Mouse (Mus musculus) hindlimb bud, embryonic 11.5 days (tissue): ENCODE measurements around the gene Igsf23.
A peak's percentile ranks its signal among the peaks of the same experiment; 100 is the strongest.
"Not testable (repeated sequence)": the region's sequence is repeated elsewhere in the genome, so short reads cannot be mapped to it uniquely, and the experiment has no call there.

Source experiments
- DNase-seq: peaks from one replicate; pipeline ENCODE4 v3.0.0-alpha.2; 2012; ENCODE audit warnings: low read depth, low spot score; ENCODE audit errors: extremely low spot score

The Igsf23 gene

DNA sequence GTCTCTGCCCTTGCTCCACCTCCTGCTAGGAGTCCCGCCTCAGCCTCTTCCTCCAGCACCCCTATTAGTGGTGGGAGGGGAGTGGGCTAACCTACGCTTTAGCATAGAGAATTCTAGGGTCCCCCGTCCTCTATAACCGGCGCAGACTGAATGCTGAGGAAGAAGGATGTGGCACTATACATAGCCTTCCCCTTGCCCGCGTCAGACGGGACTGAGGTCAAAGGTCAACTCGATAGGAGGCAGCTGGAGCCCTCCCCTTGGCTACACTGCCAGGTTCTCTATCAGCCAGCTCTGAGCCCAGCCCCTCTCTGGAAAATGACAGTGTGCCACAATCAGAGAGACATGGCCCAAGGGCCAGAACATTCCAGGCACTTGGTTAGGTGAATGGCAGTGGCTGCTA is at the start of gene Igsf23:
Gene Igsf23 (minus strand): TSS at position 168 of the 400 bp plus-strand sequence.
- DNase-seq: no peak

DNA sequence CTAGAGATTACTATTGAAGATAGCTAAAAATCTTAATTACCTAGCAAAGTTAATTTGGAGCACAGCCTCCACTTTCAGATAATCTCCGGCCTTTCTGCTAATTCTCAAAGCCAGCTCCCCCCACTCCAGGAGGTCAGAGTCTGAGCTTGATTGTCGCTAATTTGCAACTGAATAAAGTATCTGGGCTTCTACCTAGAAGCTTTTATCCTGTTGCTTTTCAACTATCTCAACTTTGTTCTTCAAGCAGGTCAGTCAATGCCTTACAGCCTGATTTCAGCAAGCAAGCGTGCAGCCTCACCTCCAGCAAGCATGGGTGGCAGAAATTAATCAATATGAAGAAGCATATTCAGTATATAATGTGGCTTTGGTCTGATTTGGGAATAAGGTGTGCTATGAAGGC is 46.2 kb upstream of the Igsf23 start:
- not testable (repeated sequence) for DNase-seq

GRCm38 (mm10) chr7:19991165-19991564 is 40.6 kb upstream of the Igsf23 start, which contains the start of gene Nlrp9b:
Gene Nlrp9b, plus strand, starts transcription at chr7:19991465.
- DNase-seq: not testable (repeated sequence)

DNA sequence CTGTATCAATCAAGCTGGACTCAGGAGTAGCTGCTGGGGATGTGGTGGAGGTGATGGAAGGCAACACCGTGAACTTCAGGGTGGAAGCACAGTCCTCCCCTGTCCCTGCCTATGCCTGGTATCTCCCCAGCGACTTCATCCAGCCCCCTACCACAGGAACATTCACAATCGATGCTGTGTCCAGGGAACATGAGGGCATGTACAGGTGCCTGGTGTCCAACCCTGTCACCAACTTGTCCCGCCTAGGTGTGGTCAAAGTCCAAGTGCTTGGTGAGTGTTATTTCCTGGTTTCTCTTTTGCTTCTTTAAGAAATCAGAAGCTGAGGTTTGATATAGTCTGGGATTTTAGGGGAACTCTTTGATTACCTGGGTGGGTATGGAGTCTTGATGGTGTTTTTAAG is 21.0 kb upstream of the Igsf23 start:
- DNase-seq: no peak

GRCm38 (mm10) chr7:19970196-19970595 is 19.6 kb upstream of the Igsf23 start:
- DNase-seq: no peak

GRCm38 (mm10) chr7:19969541-19970090 is 19.1 kb upstream of the Igsf23 start:
- DNase-seq: no peak

DNA sequence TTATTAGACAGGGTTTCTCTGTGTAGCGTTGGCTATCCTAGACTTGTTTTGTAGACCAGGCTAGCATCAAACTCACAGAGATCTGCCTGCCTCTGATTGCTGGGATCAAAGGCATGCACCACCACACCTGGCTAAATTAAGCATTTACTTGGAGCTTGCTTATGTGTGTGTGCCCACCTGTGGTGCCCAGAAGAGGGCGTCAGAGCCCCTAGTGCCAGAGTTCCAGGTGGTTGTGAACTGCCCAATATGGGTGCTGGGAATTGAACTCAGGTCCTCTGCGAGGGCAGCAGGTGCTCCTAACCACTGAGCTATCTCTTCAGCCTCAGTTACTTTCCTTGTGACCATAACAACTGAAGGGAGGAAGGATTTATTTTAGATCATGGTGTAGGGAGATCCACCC is 18.6 kb upstream of the Igsf23 start:
- no peak for DNase-seq

GRCm38 (mm10) chr7:19964985-19965579 is 14.5 kb upstream of the Igsf23 start, which contains the start of gene Ceacam20:
Gene Ceacam20, plus strand, starts transcription at chr7:19965412.
- DNase-seq: no peak

- DNase-seq: no peak
These were observed 11.9 kb upstream of the Igsf23 start for GRCm38 (mm10) chr7:19962423-19962822.

GRCm38 (mm10) chr7:19956341-19956781 is 5.8 kb upstream of the Igsf23 start:
- peak; percentile 80 for DNase-seq

DNA sequence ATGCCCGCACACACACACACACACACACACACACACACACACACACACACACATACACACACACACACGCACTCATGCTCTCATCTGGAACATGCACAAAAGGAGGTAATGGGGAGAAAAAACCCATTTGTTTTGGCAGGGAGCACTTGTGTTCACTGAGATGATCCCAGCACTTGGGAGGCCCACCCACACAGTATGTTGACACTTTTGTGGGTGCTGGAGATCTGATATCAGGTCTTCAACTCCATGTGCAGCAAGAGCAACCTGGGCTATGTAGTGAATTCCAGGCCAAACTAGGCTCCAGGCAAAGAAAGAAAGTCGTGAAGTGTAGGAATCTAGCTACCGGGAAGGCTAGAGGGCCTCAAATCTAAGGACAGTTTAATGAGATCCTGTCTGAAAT is 5.3 kb upstream of the Igsf23 start:
- DNase-seq: no peak

GRCm38 (mm10) chr7:19953054-19953453 is 2.5 kb upstream of the Igsf23 start:
- DNase-seq: no peak

- no peak for DNase-seq
These were observed 1.9 kb upstream of the Igsf23 start for GRCm38 (mm10) chr7:19952320-19952986.

- DNase-seq: no peak
These were observed 560 bp downstream of the Igsf23 start for GRCm38 (mm10) chr7:19949996-19950395.

GRCm38 (mm10) chr7:19948956-19949355 is 1.6 kb downstream of the Igsf23 start:
- DNase-seq: no peak

GRCm38 (mm10) chr7:19945821-19946515 is 4.6 kb downstream of the Igsf23 start:
- no peak for DNase-seq

DNA sequence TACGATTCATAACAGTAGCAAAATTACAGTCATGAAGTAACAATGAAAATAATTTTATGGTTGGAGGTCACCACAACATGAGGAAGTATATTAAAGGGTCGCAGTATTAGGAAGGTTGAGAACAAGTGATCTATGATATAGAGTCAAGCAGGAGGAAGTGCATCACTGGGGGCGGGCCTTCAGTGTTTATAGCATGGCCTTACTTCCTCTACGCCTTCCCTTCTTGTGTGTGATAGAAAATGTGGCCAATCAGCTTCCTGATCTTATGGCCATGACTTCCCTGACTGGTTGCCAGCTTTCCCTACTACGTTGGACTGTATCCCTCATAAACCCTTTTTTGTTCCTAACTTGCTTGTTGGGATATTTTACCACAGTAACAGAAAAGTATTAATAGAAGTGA is 5.4 kb downstream of the Igsf23 start:
- no peak for DNase-seq

- DNase-seq: no peak
These were observed 5.8 kb downstream of the Igsf23 start for GRCm38 (mm10) chr7:19944709-19945108.

- DNase-seq: no peak
These were observed 10.3 kb downstream of the Igsf23 start for GRCm38 (mm10) chr7:19940256-19940655.

DNA sequence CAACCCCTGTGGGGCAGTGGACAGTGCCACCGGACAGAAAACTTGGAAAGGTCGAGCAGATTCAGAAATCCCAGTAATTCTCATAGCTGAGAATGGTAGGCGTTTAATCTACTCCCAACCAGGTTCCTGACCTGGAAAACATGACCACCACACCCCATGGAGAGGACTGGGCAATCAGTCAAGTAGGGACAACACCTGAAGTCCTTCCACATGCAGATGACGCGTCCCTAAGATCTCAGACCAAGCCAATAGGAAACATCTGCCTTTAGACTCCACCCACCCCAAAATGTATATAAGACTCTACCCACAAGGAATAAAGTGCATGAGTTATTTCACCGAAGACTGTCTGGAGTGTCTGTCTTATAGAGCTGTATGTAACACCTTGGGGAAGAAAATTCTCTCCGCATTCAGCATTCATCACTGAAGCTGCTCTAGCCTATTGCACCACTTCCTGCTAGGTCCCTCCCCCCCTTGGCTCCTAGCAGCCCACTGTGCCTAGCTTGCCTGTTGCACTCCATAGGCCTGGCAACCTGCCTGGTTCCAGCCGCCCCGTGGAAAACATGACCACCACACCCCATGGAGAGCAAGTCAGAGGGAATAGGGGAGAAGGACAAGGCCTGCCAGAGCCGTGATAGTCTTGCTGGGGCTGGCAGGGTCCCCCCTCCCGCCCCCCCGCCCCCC is 10.9 kb downstream of the Igsf23 start:
- no peak for DNase-seq

- no peak for DNase-seq
These were observed 13.2 kb downstream of the Igsf23 start for GRCm38 (mm10) chr7:19937229-19937821.
